Mouse (Mus musculus) embryonic facial prominence, embryonic 13.5 days (tissue): ENCODE data around the gene Slco2b1. TPM values are rescaled to one million over a fixed set of nuclear protein-coding genes. Genes with fewer than 3 reads are reported as not detected.
A peak's percentile ranks its signal among the peaks of the same experiment; 100 is the strongest.

Experiments
- ATAC-seq: fragments of 200-750 bp; cut with Nextera tagmentation; 2 replicates; pipeline ENCODE4 v1.8.0; 2017; ENCODE audit warnings: low read depth; ENCODE audit not compliant: insufficient number of reproducible peaks, insufficient read depth, low FRiP score, low TSS enrichment
- H3K27ac ChIP-seq: fragments of 300-500 bp; sonication (generic); 2 replicates; pipeline ENCODE4 v1.5.1; 2015; ENCODE audit warnings: moderate library complexity, mild to moderate bottlenecking, inconsistent platforms
- H3K27me3 ChIP-seq: fragments of 300-500 bp; sonication (generic); 2 replicates; pipeline ENCODE4 v1.6.1; 2015; ENCODE audit warnings: mild to moderate bottlenecking, inconsistent platforms
- H3K36me3 ChIP-seq: fragments of 300-500 bp; sonication (generic); 2 replicates; pipeline ENCODE4 v1.6.1; 2015; ENCODE audit warnings: mild to moderate bottlenecking, inconsistent platforms
- H3K4me1 ChIP-seq: fragments of 300-500 bp; sonication (generic); 2 replicates; pipeline ENCODE4 v1.6.1; 2015; ENCODE audit warnings: inconsistent platforms
- H3K4me2 ChIP-seq: fragments of 300-500 bp; sonication (generic); 2 replicates; pipeline ENCODE4 v1.6.1; 2015; ENCODE audit warnings: moderate library complexity, mild to moderate bottlenecking, inconsistent platforms
- H3K4me3 ChIP-seq: fragments of 300-500 bp; sonication (generic); 2 replicates; pipeline ENCODE4 v1.5.1; 2015; ENCODE audit warnings: mild to moderate bottlenecking, inconsistent platforms
- H3K9ac ChIP-seq: fragments of 300-500 bp; sonication (generic); 2 replicates; pipeline ENCODE4 v1.6.1; 2015; ENCODE audit warnings: mild to moderate bottlenecking, inconsistent platforms
- H3K9me3 ChIP-seq: fragments of 300-500 bp; sonication (generic); 2 replicates; pipeline ENCODE4 v1.6.1; 2016; ENCODE audit warnings: inconsistent platforms
- WGBS: fragments of 180-500 bp; shearing (Covaris S2); methylation state at CpG from one replicate; pipeline ENCODE4 v1.1.7; 2015; ENCODE audit warnings: mixed read lengths; 5-methylcytosine and 5-hydroxymethylcytosine counted together
- polyA plus RNA-seq: library from polyadenylated mRNA; unstranded; fragments of >200 nt; fragmentation: Nextera tagmentation; extraction: Ambion mirVana; gene quantifications from 2 replicates; pipeline ENCODE4 v1.2.1, GENCODE M21; 2015

Slco2b1 gene
- polyA plus RNA-seq, 1 experiment from 2014 or later: 2.4 TPM

GRCm38 (mm10) chr7:99642078-99642477, 69.1 kb downstream of the Slco2b1 start:
- H3K27me3 ChIP-seq: peaks cover 7% of the 10 kb centered on the region
- no peaks in the 10 kb centered on the region for H3K9me3 ChIP-seq
- no peak for ATAC-seq
- no peak overlapping the region for H3K9ac ChIP-seq
- H3K36me3 ChIP-seq: no peaks in the 10 kb centered on the region
- no peak overlapping the region for H3K27ac ChIP-seq
- H3K4me1 ChIP-seq: no peaks in the 10 kb centered on the region
- H3K4me3 ChIP-seq: no peak overlapping the region
- no peak overlapping the region for H3K4me2 ChIP-seq
- WGBS: 60% methylated on average over 3 of the region's 3 CpGs

GRCm38 (mm10) chr7:99641245-99641644, 69.9 kb downstream of the Slco2b1 start:
- no peak overlapping the region for H3K9ac ChIP-seq
- WGBS: 40% methylated on average over 4 of the region's 4 CpGs
- H3K4me3 ChIP-seq: no peak overlapping the region
- H3K9me3 ChIP-seq: no peaks in the 10 kb centered on the region
- no peaks in the 10 kb centered on the region for H3K4me1 ChIP-seq
- no peak overlapping the region for H3K4me2 ChIP-seq
- ATAC-seq: no peak
- peaks cover 7% of the 10 kb centered on the region for H3K27me3 ChIP-seq
- no peaks in the 10 kb centered on the region for H3K36me3 ChIP-seq
- H3K27ac ChIP-seq: no peak overlapping the region

- Histone ChIP-seq H3K27ac (no peak overlapping the region), H3K9me3 (no peaks in the 10 kb centered on the region), H3K4me2 (no peak overlapping the region), H3K27me3 (peaks cover 21% of the 10 kb centered on the region), H3K9ac (no peak overlapping the region), H3K4me1 (no peaks in the 10 kb centered on the region), H3K36me3 (no peaks in the 10 kb centered on the region), H3K4me3 (no peak overlapping the region)
- no peak for ATAC-seq
- 64% methylated on average over 8 of the region's 8 CpGs for WGBS
Observed at GRCm38 (mm10) chr7:99633966-99634665, 77.0 kb downstream of the Slco2b1 start.

DNA sequence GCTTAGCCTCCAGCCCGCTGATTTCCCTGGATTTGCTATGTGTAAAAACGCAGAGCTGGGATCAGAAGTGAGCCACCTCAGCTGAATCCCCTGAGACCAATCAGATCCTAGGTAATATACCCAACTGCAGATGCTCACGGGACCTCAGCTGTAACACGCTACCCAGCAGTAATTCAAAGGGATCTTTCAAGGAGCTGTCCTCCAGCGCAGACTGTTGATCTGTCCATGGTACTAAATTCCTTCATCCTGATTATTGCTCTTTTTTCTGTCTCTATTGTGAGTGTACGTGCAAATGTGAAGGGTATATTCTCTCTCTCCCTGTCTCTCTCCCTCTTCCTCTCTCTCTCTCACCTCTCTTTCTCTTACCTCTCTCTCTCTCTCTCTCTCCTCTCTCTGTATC, 78.9 kb downstream of the Slco2b1 start:
- ATAC-seq: no peak
- Histone ChIP-seq H3K9ac (no peak overlapping the region), H3K27me3 (peaks cover 39% of the 10 kb centered on the region), H3K36me3 (no peaks in the 10 kb centered on the region), H3K4me2 (no peak overlapping the region), H3K4me3 (no peak overlapping the region), H3K4me1 (peaks cover 4% of the 10 kb centered on the region), H3K9me3 (no peaks in the 10 kb centered on the region), H3K27ac (no peak overlapping the region)
- WGBS: 13% methylated on average over 6 of the region's 6 CpGs

DNA sequence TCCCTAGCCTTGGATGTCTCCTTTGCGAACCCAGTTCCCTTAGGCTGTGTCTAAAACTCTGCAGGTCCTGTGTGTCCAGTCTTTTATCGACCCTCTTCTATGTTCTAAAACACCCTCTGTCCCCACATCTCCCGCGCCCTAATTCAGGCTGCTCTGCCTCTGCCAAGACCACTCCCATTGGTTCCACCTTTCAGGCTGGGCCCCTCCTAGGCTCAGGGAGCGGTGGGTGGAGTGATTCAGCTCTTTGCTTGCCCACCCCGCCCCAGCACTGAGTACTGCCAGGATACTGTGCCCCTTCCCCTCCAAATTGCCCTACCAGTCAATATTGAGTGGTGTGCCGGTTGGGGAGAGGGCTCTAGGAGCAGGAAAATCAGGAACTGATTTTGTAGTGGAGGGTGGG, 83.8 kb downstream of the Slco2b1 start:
- Histone ChIP-seq H3K36me3 (no peaks in the 10 kb centered on the region), H3K27ac (no peak overlapping the region), H3K4me3 (no peak overlapping the region), H3K27me3 (peaks cover 86% of the 10 kb centered on the region), H3K9ac (no peak overlapping the region), H3K4me1 (peaks cover 23% of the 10 kb centered on the region), H3K9me3 (no peaks in the 10 kb centered on the region), H3K4me2 (peak overlapping the region; percentile 99)
- no peak for ATAC-seq
- WGBS: 7% methylated on average over 7 of the region's 7 CpGs

DNA sequence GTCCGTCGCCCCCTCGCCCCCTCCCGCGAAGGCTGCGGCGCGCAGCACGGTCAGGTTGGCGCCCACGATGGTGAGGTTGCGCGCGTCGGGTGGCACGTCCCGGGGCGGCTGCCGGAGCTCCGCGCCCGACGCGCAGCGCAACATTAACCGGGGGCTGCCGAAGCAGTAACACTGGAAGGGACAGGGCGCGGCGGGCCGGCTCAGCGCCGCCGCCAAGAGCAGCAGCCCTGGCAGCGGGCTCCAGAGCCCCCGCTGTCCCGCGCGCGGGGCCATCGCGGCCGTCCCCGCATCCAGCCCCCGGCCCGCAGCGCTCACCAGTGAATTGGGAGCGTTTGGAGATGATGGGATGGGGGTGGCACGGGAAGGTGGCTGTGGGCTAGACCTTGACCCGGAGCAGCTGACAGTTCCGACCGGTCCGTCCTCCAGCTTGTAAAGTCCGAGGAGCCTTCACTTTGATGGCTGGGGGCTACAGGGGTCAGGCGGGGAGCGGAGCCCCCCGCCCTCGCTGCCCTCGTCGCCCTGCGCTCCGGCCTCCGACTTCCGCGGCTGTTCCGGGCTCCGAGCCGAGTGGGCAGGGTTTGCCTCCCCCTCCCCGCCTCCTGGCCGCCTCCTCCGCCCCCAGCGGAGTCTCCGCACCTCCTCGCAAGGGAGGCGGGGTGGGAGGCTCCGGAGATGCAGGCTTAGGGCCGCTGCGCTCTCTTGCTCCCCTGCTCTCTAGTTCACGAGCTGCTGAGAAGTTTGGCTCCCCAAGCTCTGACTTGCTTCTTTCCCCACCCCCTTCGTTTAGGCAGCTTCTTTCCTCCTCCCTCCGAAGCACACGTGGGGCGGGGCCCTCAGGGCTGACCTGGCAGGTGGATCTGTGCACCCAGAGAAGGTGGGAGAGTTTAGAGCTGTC, 84.5 kb downstream of the Slco2b1 start, which contains the start of gene Tpbgl:
Gene Tpbgl (minus strand): TSS at position 728 of the 895 bp plus-strand sequence.
- H3K9ac ChIP-seq: peak within 1 kb of the TSS; percentile 65
- no peak within 1 kb of the TSS for H3K27ac ChIP-seq
- peaks cover 23% of the 10 kb centered on the region for H3K4me1 ChIP-seq
- H3K36me3 ChIP-seq: no peaks in the 10 kb centered on the region
- no peaks in the 10 kb centered on the region for H3K9me3 ChIP-seq
- under 1% methylated on average over 77 of the region's 83 CpGs for WGBS
- H3K4me3 ChIP-seq: peak within 1 kb of the TSS; percentile 56
- peak within 1 kb of the TSS; percentile 99 for H3K4me2 ChIP-seq
- ATAC-seq: 0 out of 2 replicates have a peak, but pooled peaks have one; percentile 38
- peaks cover 89% of the 10 kb centered on the region for H3K27me3 ChIP-seq

DNA sequence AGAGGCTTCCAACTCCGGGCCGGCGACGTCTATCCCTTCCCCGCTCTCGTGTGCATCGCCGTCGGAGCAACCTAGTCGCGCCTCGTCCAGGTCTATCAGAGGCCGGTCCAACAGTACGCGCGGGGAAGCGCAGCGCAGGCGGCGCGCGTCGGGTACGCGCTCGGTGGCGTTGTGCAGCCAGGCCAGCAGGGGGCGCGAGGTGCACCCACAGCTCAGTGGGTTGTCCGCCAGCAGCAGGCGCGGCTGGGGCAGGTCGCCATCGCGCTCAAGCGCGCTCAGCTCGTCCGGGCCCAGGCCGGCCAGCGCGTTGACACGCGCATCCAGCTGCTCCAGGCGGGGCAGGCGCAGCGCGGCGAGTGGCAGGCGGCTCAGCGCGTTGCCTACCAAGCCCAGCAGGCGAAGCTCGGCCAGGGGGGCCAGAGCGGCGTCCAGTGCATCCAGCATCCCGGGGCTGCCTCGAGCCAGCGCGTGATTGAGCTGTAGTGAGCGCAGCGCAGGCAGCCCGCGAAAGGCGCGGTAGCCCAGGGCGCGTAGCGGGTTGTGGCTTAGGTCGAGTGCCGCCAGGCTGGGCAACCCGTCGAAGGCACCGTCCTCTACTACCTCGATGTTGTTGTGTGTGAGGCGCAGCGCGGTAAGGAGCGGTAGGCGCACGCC, 85.3 kb downstream of the Slco2b1 start:
- under 1% methylated on average over 81 of the region's 81 CpGs for WGBS
- ATAC-seq: no peak; the same call in 1 of the 2 replicates
- peaks cover 23% of the 10 kb centered on the region for H3K4me1 ChIP-seq
- peak overlapping the region; percentile 56 for H3K4me3 ChIP-seq
- peaks cover 89% of the 10 kb centered on the region for H3K27me3 ChIP-seq
- H3K36me3 ChIP-seq: no peaks in the 10 kb centered on the region
- H3K27ac ChIP-seq: no peak overlapping the region
- H3K4me2 ChIP-seq: peak overlapping the region; percentile 99
- peak overlapping the region; percentile 65 for H3K9ac ChIP-seq
- no peaks in the 10 kb centered on the region for H3K9me3 ChIP-seq

- Histone ChIP-seq H3K4me1 (no peaks in the 10 kb centered on the region), H3K27me3 (peaks cover 30% of the 10 kb centered on the region), H3K36me3 (no peaks in the 10 kb centered on the region), H3K9me3 (no peaks in the 10 kb centered on the region), H3K4me3 (no peak overlapping the region), H3K27ac (no peak overlapping the region), H3K9ac (no peak overlapping the region), H3K4me2 (no peak overlapping the region)
- no peak for ATAC-seq
- 5% methylated on average over 3 of the region's 3 CpGs for WGBS
Observed at GRCm38 (mm10) chr7:99618860-99619259, 92.3 kb downstream of the Slco2b1 start.

GRCm38 (mm10) chr7:99618264-99618663, 92.9 kb downstream of the Slco2b1 start:
- no peak overlapping the region for H3K4me3 ChIP-seq
- H3K27me3 ChIP-seq: peaks cover 24% of the 10 kb centered on the region
- no peak overlapping the region for H3K4me2 ChIP-seq
- no peak overlapping the region for H3K9ac ChIP-seq
- no peak overlapping the region for H3K27ac ChIP-seq
- no peaks in the 10 kb centered on the region for H3K4me1 ChIP-seq
- no peaks in the 10 kb centered on the region for H3K36me3 ChIP-seq
- H3K9me3 ChIP-seq: no peaks in the 10 kb centered on the region
- 75% methylated on average over 2 of the region's 2 CpGs for WGBS
- ATAC-seq: no peak
